Mouse (Mus musculus) hindbrain, embryonic 16.5 days (tissue): ENCODE measurements at regions not wholly inside any gene's neighbourhood (a gene's known extent, or its start where the extent isn't known, plus 50 kb on each side); places are given as distances from the start of the nearest gene placed in this dataset.

ENCODE experiments used
- ATAC-seq: fragments of 200-750 bp; cut with Nextera tagmentation; 2 replicates; pipeline ENCODE4 v1.8.0; 2017; ENCODE audit warnings: moderate TSS enrichment, moderate library complexity
- H3K27ac ChIP-seq: fragments of 300-500 bp; sonication (generic); 2 replicates; pipeline ENCODE4 v1.5.1; 2014; ENCODE audit warnings: low read depth, mild to moderate bottlenecking, control low read depth, low read length, moderate library complexity
- H3K27me3 ChIP-seq: fragments of 300-500 bp; sonication (generic); replicated peaks from 2 replicates; pipeline ENCODE4 v1.6.1; 2014; ENCODE audit warnings: low read length; ENCODE audit not compliant: control insufficient read depth, insufficient read depth
- H3K36me3 ChIP-seq: fragments of 300-500 bp; sonication (generic); 2 replicates; pipeline ENCODE4 v1.6.1; 2014; ENCODE audit warnings: mild to moderate bottlenecking, low read length, moderate library complexity, mixed read lengths; ENCODE audit not compliant: control insufficient read depth, insufficient read depth
- H3K4me1 ChIP-seq: fragments of 300-500 bp; sonication (generic); 2 replicates; pipeline ENCODE4 v1.6.1; 2014; ENCODE audit warnings: low read depth, low read length; ENCODE audit not compliant: control insufficient read depth, insufficient read depth
- H3K4me2 ChIP-seq: fragments of 300-500 bp; sonication (generic); 2 replicates; pipeline ENCODE4 v1.6.1; 2014; ENCODE audit warnings: mild to moderate bottlenecking, low read length, control low read depth, moderate library complexity
- H3K4me3 ChIP-seq: fragments of 300-500 bp; sonication (generic); 2 replicates; pipeline ENCODE4 v1.5.1; 2014; ENCODE audit warnings: mild to moderate bottlenecking, low read length, control low read depth, moderate library complexity
- H3K9ac ChIP-seq: fragments of 300-500 bp; sonication (generic); 2 replicates; pipeline ENCODE4 v1.6.1; 2014; ENCODE audit warnings: low read depth, mild to moderate bottlenecking, control low read depth, low read length, moderate library complexity
- H3K9me3 ChIP-seq: fragments of 300-500 bp; sonication (generic); 2 replicates; pipeline ENCODE4 v1.6.1; 2014; ENCODE audit warnings: mild to moderate bottlenecking, low read length, moderate library complexity; ENCODE audit not compliant: control insufficient read depth
- WGBS: fragments of 180-500 bp; shearing (Covaris S2); extraction: QIAGEN DNeasy Blood & Tissue Kit; methylation state at CpG from one replicate; pipeline ENCODE4 v1.1.7; 2014; 5-methylcytosine and 5-hydroxymethylcytosine counted together

DNA sequence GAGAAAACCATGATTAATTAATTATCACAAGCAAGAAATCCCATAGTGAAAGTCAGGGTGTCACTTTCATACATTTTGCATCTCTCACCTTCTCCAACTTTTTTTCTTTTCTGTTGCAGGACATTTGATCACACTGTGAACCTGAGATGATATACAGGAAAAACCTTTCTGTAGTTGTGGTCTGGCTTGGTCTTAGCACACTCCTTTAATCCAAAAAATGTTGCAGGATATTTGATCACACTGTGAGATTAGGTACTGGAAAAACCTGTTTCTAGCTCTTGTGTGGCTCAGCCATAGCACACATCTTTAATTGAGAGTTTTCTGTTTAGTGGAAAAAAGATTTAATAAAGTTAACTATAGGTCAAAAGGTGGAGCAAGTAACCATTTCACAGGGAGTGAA lies 645.6 kb upstream of the Zfp804a start:
- Histone ChIP-seq H3K4me1 (no peaks in the 10 kb centered on the region), H3K36me3 (no peaks in the 10 kb centered on the region), H3K4me3 (no peak overlapping the region), H3K27me3 (no peaks in the 10 kb centered on the region), H3K27ac (no peak overlapping the region), H3K9me3 (no peaks in the 10 kb centered on the region), H3K9ac (no peak overlapping the region), H3K4me2 (no peak overlapping the region)
- no peak for ATAC-seq

DNA sequence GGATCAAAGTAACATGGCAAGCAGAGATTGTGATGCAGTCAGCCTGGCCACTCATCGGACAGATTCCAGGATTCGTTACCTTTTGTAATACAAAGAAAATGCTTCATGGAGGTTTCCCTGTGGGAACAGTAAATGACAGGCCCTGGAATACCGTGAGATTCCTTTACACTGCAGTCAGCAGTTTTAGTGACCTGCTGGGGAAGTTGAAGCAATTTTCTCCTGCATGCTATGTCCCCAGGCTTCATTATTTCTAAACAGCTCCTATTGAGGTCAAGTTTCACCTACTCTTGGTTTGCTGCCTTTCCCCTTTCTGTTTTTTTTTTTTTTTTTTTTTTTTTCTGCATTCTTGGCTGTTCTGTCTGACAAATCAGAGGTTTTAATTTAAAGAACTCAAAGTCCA lies 641.3 kb upstream of the Zfp804a start:
- H3K36me3 ChIP-seq: no peaks in the 10 kb centered on the region
- no peak overlapping the region for H3K4me2 ChIP-seq
- no peak overlapping the region for H3K9ac ChIP-seq
- no peaks in the 10 kb centered on the region for H3K4me1 ChIP-seq
- WGBS: 63% methylated on average over 3 of the region's 3 CpGs
- H3K9me3 ChIP-seq: no peaks in the 10 kb centered on the region; the same call in 1 of the 2 replicates
- no peaks in the 10 kb centered on the region for H3K27me3 ChIP-seq
- H3K4me3 ChIP-seq: no peak overlapping the region
- ATAC-seq: no peak
- H3K27ac ChIP-seq: no peak overlapping the region

DNA sequence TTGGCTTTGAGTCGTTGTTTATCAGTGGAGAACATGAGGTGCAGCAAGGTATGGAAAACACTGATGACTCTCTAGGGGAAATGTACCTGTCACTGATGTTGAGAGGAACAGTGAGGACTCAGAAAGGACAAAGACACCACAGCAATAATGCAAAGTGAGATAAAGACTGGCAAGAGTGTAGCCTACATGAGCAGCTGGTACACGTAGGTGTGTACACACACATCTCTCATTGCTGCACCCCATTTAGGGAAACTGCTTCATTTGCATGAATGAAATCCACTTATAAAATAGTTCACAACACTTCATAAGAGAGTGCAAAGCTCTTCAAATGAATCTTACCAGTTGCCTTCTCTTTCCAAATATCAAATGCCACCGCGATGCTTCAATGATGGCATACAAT lies 621.6 kb upstream of the Zfp804a start:
- no peaks in the 10 kb centered on the region for H3K27me3 ChIP-seq
- no peaks in the 10 kb centered on the region for H3K36me3 ChIP-seq
- H3K4me2 ChIP-seq: no peak overlapping the region
- no peaks in the 10 kb centered on the region for H3K4me1 ChIP-seq
- no peak overlapping the region for H3K4me3 ChIP-seq
- 88% methylated on average over 4 of the region's 4 CpGs for WGBS
- no peak overlapping the region for H3K27ac ChIP-seq
- no peak overlapping the region for H3K9ac ChIP-seq
- no peaks in the 10 kb centered on the region for H3K9me3 ChIP-seq
- ATAC-seq: no peak

DNA sequence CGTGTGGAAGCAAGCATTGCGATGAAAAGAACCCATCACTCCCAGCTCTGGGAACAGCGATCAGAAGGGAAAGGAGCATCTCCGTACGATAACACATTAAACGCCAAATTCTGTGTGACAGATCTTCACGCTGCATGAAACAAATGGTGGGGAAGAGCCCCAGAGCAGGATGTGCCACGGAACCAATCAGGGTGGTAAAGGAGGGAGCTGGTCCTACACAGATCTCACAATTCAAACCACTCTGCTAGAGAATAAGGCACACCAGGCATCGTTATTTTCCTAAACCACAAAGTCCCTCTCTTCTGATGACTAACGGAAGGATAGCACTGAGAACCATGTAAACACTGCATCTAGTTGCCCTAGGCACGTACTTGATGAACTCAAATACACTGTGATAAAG lies 613.9 kb upstream of the Zfp804a start:
- H3K36me3 ChIP-seq: no peaks in the 10 kb centered on the region
- 84% methylated on average over 11 of the region's 11 CpGs for WGBS
- no peak for ATAC-seq
- H3K9ac ChIP-seq: no peak overlapping the region
- H3K4me1 ChIP-seq: no peaks in the 10 kb centered on the region
- no peak overlapping the region for H3K4me2 ChIP-seq
- no peak overlapping the region for H3K27ac ChIP-seq
- no peaks in the 10 kb centered on the region for H3K9me3 ChIP-seq
- no peaks in the 10 kb centered on the region for H3K27me3 ChIP-seq
- H3K4me3 ChIP-seq: no peak overlapping the region

DNA sequence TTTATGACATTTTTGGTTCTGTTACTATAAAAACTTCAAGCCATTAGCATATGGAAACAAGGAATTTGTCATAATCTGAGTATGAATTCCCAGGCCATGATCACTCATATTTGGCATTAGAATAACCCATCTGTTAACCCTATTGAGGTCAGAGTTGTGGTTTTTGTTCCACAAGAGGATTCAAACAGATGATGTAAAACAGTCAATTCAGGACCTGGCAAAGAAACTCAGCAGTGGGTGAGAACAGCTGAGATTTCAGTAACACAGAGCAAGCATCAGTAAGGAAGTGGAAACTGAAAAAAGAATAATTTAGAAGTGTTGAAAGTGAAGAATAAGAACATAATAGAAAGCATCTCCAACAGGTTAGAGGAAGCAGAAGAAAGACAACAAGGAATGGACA lies 612.1 kb upstream of the Zfp804a start:
- Histone ChIP-seq H3K4me1 (no peaks in the 10 kb centered on the region), H3K4me3 (no peak overlapping the region), H3K36me3 (no peaks in the 10 kb centered on the region), H3K9ac (no peak overlapping the region), H3K27me3 (no peaks in the 10 kb centered on the region), H3K4me2 (no peak overlapping the region), H3K27ac (no peak overlapping the region), H3K9me3 (no peaks in the 10 kb centered on the region)
- ATAC-seq: no peak

DNA sequence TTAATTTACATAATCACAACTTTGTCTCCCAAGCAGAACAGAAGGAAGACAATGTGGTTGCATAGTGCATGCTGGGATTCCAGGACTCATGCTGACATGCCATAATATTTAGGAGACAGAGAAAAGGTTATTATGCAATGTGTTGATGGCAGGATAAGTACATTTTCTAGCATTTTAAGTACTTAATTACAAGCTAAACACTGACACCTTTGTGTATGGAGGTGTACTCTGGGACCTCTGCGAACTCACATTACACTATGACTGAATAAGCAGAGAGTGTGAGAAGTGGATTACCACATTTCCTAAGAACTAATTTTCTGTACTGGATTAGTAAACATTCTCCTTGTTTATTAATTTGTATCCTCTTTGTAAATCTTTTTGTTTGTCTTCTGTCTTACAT lies 602.5 kb upstream of the Zfp804a start:
- Histone ChIP-seq H3K36me3 (no peaks in the 10 kb centered on the region), H3K27ac (no peak overlapping the region), H3K4me3 (no peak overlapping the region), H3K4me2 (no peak overlapping the region), H3K9ac (no peak overlapping the region), H3K27me3 (no peaks in the 10 kb centered on the region), H3K4me1 (no peaks in the 10 kb centered on the region), H3K9me3 (no peaks in the 10 kb centered on the region)
- WGBS: 69% methylated on average over 1 of the region's 1 CpGs
- ATAC-seq: no peak

DNA sequence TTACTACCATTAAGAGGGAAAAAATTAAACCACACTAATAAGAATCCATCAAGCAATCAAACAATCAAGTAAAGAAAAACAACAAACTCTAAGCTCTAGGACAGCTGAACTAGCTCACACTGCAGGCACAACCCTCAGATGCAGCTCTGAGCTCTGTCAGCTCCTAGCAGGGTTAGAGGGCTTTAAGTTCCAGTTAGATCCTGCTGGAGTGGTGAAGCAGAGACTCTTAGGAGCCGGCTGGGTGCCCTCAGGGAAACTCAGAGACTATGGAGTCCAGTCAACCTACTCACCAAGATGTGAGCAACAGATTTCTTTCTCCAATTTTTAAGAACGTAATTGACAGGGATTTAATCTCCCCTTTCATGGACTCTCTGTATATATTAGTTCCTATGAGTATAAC lies 564.2 kb upstream of the Zfp804a start:
- WGBS: 61% methylated on average over 2 of the region's 2 CpGs
- H3K27me3 ChIP-seq: no peaks in the 10 kb centered on the region
- H3K4me2 ChIP-seq: no peak overlapping the region
- no peaks in the 10 kb centered on the region for H3K4me1 ChIP-seq
- H3K36me3 ChIP-seq: no peaks in the 10 kb centered on the region
- H3K9me3 ChIP-seq: no peaks in the 10 kb centered on the region
- H3K27ac ChIP-seq: no peak overlapping the region
- H3K9ac ChIP-seq: no peak overlapping the region
- H3K4me3 ChIP-seq: no peak overlapping the region
- ATAC-seq: no peak

DNA sequence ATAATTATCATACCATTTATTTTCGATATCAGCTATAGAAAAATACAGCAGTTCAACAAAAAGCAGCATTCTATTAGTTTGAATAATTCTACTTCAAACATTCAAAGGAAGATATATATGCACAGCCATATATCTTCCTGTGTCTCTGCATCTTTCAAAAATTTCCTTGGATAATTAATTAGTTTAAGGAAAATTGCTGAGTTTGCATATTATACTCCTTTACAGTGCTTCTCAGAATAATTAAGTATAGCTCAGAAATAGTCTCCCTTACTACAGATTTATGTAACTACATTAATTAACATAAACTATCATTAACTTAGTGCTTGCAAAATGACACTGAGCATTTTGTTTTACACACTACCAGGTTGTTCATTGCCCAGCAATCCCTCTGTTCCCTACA lies 546.0 kb upstream of the Zfp804a start:
- Histone ChIP-seq H3K27ac (no peak overlapping the region), H3K4me3 (no peak overlapping the region), H3K9me3 (no peaks in the 10 kb centered on the region), H3K36me3 (no peaks in the 10 kb centered on the region), H3K4me1 (no peaks in the 10 kb centered on the region), H3K4me2 (no peak overlapping the region), H3K27me3 (no peaks in the 10 kb centered on the region), H3K9ac (no peak overlapping the region)
- ATAC-seq: no peak
- 94% methylated on average over 1 of the region's 1 CpGs for WGBS

DNA sequence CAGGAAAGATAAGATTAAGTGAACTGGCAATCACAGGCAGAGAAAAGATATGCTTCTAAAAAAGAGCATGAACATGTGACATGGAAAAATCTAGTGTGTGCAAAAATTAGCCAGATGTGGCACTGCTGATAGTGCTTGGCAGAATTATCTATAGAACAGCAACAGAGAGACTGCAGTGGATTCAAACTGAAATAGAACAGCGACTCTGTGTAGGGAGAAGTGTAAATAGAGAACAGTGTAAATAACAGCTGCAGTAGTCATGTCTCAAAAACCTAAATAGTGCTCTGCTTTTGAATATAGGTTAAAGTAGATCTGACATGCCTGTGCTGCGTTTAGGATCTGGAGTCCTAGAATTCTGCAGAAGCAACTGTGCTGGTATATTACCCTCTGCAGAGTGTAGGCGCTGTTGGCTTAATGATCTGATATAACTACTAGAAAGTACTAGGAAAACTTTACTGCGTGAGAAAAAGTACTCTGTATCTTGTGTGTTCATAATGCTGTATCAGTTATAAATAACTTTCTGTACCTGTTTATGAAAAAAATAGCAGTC lies 539.9 kb upstream of the Zfp804a start:
- 89% methylated on average over 4 of the region's 4 CpGs for WGBS
- H3K36me3 ChIP-seq: no peaks in the 10 kb centered on the region
- H3K9me3 ChIP-seq: no peaks in the 10 kb centered on the region
- no peak overlapping the region for H3K9ac ChIP-seq
- no peak overlapping the region for H3K4me3 ChIP-seq
- ATAC-seq: no peak
- no peak overlapping the region for H3K27ac ChIP-seq
- no peak overlapping the region for H3K4me2 ChIP-seq
- no peaks in the 10 kb centered on the region for H3K4me1 ChIP-seq
- no peaks in the 10 kb centered on the region for H3K27me3 ChIP-seq

DNA sequence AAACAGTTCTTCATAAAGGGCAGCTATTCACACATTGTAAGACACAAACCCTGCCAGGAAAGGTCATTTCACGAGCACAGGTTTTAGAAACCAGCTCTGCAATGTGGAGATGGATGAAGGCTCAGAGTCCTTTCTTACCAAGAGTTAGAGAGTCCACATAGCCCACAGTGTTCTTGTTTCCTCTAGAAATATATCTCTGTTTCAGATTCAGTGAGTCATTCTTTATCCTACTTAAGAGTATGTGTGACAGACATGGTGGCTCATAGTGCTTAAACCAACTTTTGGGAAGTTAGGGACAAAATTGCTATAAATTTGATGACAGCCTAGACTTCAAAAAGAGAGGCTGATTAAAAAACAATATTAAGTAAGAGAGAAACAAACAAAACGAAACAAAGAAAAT lies 514.9 kb upstream of the Zfp804a start:
- WGBS: 80% methylated on average over 2 of the region's 2 CpGs
- no peak overlapping the region for H3K9ac ChIP-seq
- no peak overlapping the region for H3K27ac ChIP-seq
- no peaks in the 10 kb centered on the region for H3K36me3 ChIP-seq
- H3K27me3 ChIP-seq: no peaks in the 10 kb centered on the region
- ATAC-seq: no peak
- H3K4me3 ChIP-seq: no peak overlapping the region
- H3K4me2 ChIP-seq: no peak overlapping the region
- no peaks in the 10 kb centered on the region for H3K9me3 ChIP-seq
- H3K4me1 ChIP-seq: no peaks in the 10 kb centered on the region
